Mouse (Mus musculus) lung, postnatal 0 days (tissue): ENCODE data around the gene Dcst1.

Experiments used
- CTCF ChIP-seq: IDR thresholded peaks from 2 replicates; pipeline ENCODE4 v1.5.1; 2016; ENCODE audit warnings: antibody characterized with exemption, mild to moderate bottlenecking
- EP300 ChIP-seq: IDR thresholded peaks from 2 replicates; pipeline ENCODE4 v1.6.1; 2016; ENCODE audit warnings: antibody characterized with exemption, mild to moderate bottlenecking, control low read depth

DNA sequence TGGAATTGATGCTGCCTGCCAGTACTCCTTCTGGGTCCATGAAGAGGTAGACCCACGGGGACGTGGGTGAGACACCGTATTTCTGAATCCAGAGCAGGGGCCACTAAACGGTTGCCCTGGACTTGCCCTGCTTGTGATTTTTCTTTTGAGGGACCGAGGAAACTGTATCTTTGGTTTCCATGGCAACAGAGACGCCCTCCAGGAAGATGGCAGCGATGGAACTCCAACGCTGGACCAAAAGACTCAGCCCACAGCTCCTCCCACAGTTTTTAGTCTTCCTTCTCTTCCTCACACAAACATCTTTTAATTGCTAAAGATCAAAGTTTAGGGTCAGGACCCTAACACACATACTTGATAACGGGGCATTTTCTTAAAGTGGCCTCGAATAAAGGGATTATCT, 33.0 kb downstream of the Dcst1 start:
- TF ChIP-seq CTCF (no peak), EP300 (no peak)
